Mouse (Mus musculus) hindbrain, embryonic 12.5 days (tissue): ENCODE results near the gene Bscl2. TPM values are rescaled to one million over a fixed set of nuclear protein-coding genes. Genes with fewer than 3 reads are reported as not detected.
"Not testable (repeated sequence)": the region's sequence is repeated elsewhere in the genome, so short reads cannot be mapped to it uniquely, and the experiment has no call there.

Experiments
- ATAC-seq: fragments of 200-750 bp; cut with Nextera tagmentation; 2 replicates; pipeline ENCODE4 v1.8.0; 2017; ENCODE audit warnings: moderate TSS enrichment; ENCODE audit not compliant: low FRiP score
- H3K27ac ChIP-seq: fragments of 300-500 bp; sonication (generic); 2 replicates; pipeline ENCODE4 v1.5.1; 2016; ENCODE audit warnings: mild to moderate bottlenecking
- H3K27me3 ChIP-seq: fragments of 300-500 bp; sonication (generic); 2 replicates; pipeline ENCODE4 v1.6.1; 2016; ENCODE audit warnings: mild to moderate bottlenecking
- H3K36me3 ChIP-seq: fragments of 300-500 bp; sonication (generic); 2 replicates; pipeline ENCODE4 v1.6.1; 2016; ENCODE audit warnings: mild to moderate bottlenecking
- H3K4me1 ChIP-seq: fragments of 300-500 bp; sonication (generic); 2 replicates; pipeline ENCODE4 v1.6.1; 2016
- H3K4me2 ChIP-seq: fragments of 300-500 bp; sonication (generic); replicated peaks from 2 replicates; pipeline ENCODE4 v1.6.1; 2016; ENCODE audit warnings: mild to moderate bottlenecking
- H3K4me3 ChIP-seq: fragments of 300-500 bp; sonication (generic); 2 replicates; pipeline ENCODE4 v1.5.1; 2016; ENCODE audit warnings: mild to moderate bottlenecking
- H3K9ac ChIP-seq: fragments of 300-500 bp; sonication (generic); 2 replicates; pipeline ENCODE4 v1.6.1; 2016; ENCODE audit warnings: mild to moderate bottlenecking, moderate library complexity
- H3K9me3 ChIP-seq: fragments of 300-500 bp; sonication (generic); replicated peaks from 2 replicates; pipeline ENCODE4 v1.6.1; 2016; ENCODE audit warnings: mild to moderate bottlenecking
- WGBS: fragments of 180-500 bp; shearing (Covaris S2); methylation state at CpG from one replicate; pipeline ENCODE4 v1.1.7; 2016; 5-methylcytosine and 5-hydroxymethylcytosine counted together
- polyA plus RNA-seq: library from polyadenylated mRNA; unstranded; fragments of >200 nt; fragmentation: Nextera tagmentation; extraction: Ambion mirVana; gene quantifications from 2 replicates; pipeline ENCODE4 v1.2.1, GENCODE M21; 2016

The Bscl2 gene
- polyA plus RNA-seq, 1 experiment from 2014 or later, result 66.1 TPM

GRCm38 (mm10) chr19:8817001-8817400, 20.3 kb upstream of the Bscl2 start:
- H3K4me1 ChIP-seq, result peaks cover 34% of the 10 kb centered on the region
- H3K27me3 ChIP-seq, result no peaks in the 10 kb centered on the region
- H3K9me3 ChIP-seq, result no peaks in the 10 kb centered on the region
- peak overlapping the region; percentile 37; the same call in 1 of the 2 replicates for H3K9ac ChIP-seq
- H3K4me3 ChIP-seq, result no peak overlapping the region; the same call in 1 of the 2 replicates
- peaks cover 41% of the 10 kb centered on the region for H3K36me3 ChIP-seq
- no peak for ATAC-seq
- no peak overlapping the region for H3K27ac ChIP-seq
- WGBS, result 81% methylated on average over 3 of the region's 3 CpGs
- peak overlapping the region; percentile 23 for H3K4me2 ChIP-seq

GRCm38 (mm10) chr19:8818301-8818798, 18.9 kb upstream of the Bscl2 start:
- no peaks in the 10 kb centered on the region for H3K27me3 ChIP-seq
- peak overlapping the region; percentile 89 for H3K9ac ChIP-seq
- H3K4me1 ChIP-seq, result peaks cover 48% of the 10 kb centered on the region
- H3K4me3 ChIP-seq, result peak overlapping the region; percentile 98
- H3K4me2 ChIP-seq, result peak overlapping the region; percentile 97
- no peaks in the 10 kb centered on the region for H3K9me3 ChIP-seq
- peaks cover 35% of the 10 kb centered on the region for H3K36me3 ChIP-seq
- peak overlapping the region; percentile 99 for H3K27ac ChIP-seq
- no peak for ATAC-seq
- 36% methylated on average over 14 of the region's 14 CpGs for WGBS

GRCm38 (mm10) chr19:8818801-8819595, 18.3 kb upstream of the Bscl2 start, which contains the start of gene Ttc9c:
Ttc9c (minus strand) TSS chr19:8819333.
- peak; percentile 96 for ATAC-seq
- Histone ChIP-seq H3K36me3 (peaks cover 34% of the 10 kb centered on the region), H3K27me3 (no peaks in the 10 kb centered on the region), H3K4me1 (peaks cover 48% of the 10 kb centered on the region), H3K27ac (peak within 1 kb of the TSS; percentile 99), H3K9me3 (no peaks in the 10 kb centered on the region), H3K4me3 (peak within 1 kb of the TSS; percentile 98), H3K9ac (peak within 1 kb of the TSS; percentile 98), H3K4me2 (peak within 1 kb of the TSS; percentile 97)
- under 1% methylated on average over 33 of the region's 33 CpGs for WGBS

- peak; percentile 97 for ATAC-seq
- H3K27me3 ChIP-seq, result no peaks in the 10 kb centered on the region
- WGBS, result under 1% methylated on average over 82 of the region's 83 CpGs
- H3K27ac ChIP-seq, result peak within 1 kb of the TSS; percentile 99
- H3K9me3 ChIP-seq, result no peaks in the 10 kb centered on the region
- peak within 1 kb of the TSS; percentile 97 for H3K4me2 ChIP-seq
- peaks cover 48% of the 10 kb centered on the region for H3K4me1 ChIP-seq
- H3K4me3 ChIP-seq, result peak within 1 kb of the TSS; percentile 98
- peak within 1 kb of the TSS; percentile 98 for H3K9ac ChIP-seq
- peaks cover 36% of the 10 kb centered on the region for H3K36me3 ChIP-seq
Measured at GRCm38 (mm10) chr19:8819596-8820423, 17.5 kb upstream of the Bscl2 start, which contains the start of gene Hnrnpul2. Hnrnpul2 (plus strand) TSS chr19:8820010.

GRCm38 (mm10) chr19:8820424-8820956, 16.8 kb upstream of the Bscl2 start:
- H3K4me3 ChIP-seq, result peak overlapping the region; percentile 98
- peak overlapping the region; percentile 98 for H3K9ac ChIP-seq
- H3K4me1 ChIP-seq, result peaks cover 44% of the 10 kb centered on the region
- no peaks in the 10 kb centered on the region for H3K9me3 ChIP-seq
- peak overlapping the region; percentile 99 for H3K27ac ChIP-seq
- peaks cover 36% of the 10 kb centered on the region for H3K36me3 ChIP-seq
- peak; percentile 24 for ATAC-seq
- peak overlapping the region; percentile 97 for H3K4me2 ChIP-seq
- no peaks in the 10 kb centered on the region for H3K27me3 ChIP-seq
- 1% methylated on average over 48 of the region's 48 CpGs for WGBS

DNA sequence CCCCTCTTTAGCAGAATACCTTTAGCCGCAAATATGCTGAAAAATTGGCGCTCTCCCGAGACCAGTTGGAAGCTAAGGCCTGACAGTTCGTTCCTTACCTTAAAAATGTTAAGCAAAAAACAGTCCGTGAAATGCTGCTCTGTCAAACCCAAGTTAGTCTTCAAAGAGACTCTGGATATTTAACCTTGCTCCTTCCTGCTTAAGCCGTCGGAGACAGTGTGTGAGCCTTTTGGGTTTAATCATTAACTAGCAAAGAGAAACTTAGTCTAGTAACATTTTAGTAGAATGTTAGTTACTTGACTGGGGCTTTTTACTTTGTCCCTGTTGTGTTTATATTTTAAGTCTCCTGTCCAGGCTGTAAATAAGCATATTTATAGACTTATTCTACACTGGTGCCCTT, 16.1 kb upstream of the Bscl2 start:
- Histone ChIP-seq H3K27ac (peak overlapping the region; percentile 99; the same call in 1 of the 2 replicates), H3K9ac (peak overlapping the region; percentile 98), H3K9me3 (no peaks in the 10 kb centered on the region), H3K4me2 (peak overlapping the region; percentile 97), H3K4me1 (peaks cover 40% of the 10 kb centered on the region), H3K27me3 (no peaks in the 10 kb centered on the region), H3K36me3 (peaks cover 39% of the 10 kb centered on the region), H3K4me3 (peak overlapping the region; percentile 98)
- no peak for ATAC-seq
- 1% methylated on average over 7 of the region's 7 CpGs for WGBS

DNA sequence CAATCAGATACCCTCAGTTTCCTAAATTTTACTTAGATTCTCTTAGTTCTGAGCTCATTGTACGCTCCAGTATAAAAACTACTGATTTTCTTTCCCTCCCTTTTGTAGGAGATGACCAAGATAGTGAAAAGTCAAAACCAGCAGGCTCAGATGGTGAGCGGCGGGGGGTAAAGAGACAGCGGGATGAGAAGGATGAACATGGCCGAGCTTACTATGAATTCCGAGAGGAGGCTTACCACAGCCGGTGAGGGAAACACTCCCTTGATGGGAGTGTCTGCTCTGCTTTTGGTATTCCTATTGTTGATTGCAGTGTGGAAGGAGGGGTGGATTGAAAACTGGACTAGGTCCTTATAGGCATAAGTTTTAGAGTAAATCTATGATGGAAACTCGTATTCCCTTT, 14.6 kb upstream of the Bscl2 start:
- H3K27me3 ChIP-seq, result no peaks in the 10 kb centered on the region
- no peak overlapping the region for H3K27ac ChIP-seq
- H3K9me3 ChIP-seq, result no peaks in the 10 kb centered on the region
- peaks cover 46% of the 10 kb centered on the region for H3K36me3 ChIP-seq
- ATAC-seq, result no peak
- H3K4me2 ChIP-seq, result peak overlapping the region; percentile 97
- peak overlapping the region; percentile 98 for H3K9ac ChIP-seq
- WGBS, result 69% methylated on average over 8 of the region's 8 CpGs
- H3K4me1 ChIP-seq, result peaks cover 28% of the 10 kb centered on the region
- H3K4me3 ChIP-seq, result peak overlapping the region; percentile 98

DNA sequence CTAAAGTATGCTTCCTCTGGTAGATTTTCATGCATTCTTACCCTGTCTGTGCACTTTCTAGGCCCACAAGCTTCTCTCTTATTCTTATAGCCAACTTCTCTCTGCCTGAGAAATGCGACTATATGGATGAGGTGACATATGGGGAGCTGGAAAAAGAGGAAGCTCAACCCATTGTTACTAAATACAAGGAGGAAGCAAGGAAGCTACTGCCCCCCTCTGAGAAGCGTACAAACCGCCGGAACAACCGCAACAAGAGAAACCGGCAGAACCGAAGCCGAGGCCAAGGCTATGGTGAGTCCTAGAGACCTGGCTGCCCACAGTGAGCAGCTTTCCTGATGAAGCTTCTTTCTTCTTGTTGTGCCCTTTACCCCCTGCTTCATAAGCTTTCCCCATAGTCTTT, 7.6 kb upstream of the Bscl2 start, which contains the start of gene AC129217.1:
AC129217.1 (plus strand) TSS at position 114 of the 400 bp plus-strand sequence.
- Histone ChIP-seq H3K4me3 (no peak within 1 kb of the TSS), H3K27me3 (no peaks in the 10 kb centered on the region), H3K27ac (no peak within 1 kb of the TSS), H3K9ac (no peak within 1 kb of the TSS), H3K4me1 (no peaks in the 10 kb centered on the region), H3K36me3 (peaks cover 93% of the 10 kb centered on the region), H3K9me3 (no peaks in the 10 kb centered on the region), H3K4me2 (no peak within 1 kb of the TSS)
- WGBS, result 92% methylated on average over 8 of the region's 8 CpGs
- ATAC-seq, result no peak

- no peaks in the 10 kb centered on the region for H3K9me3 ChIP-seq
- no peak for ATAC-seq
- no peak overlapping the region for H3K9ac ChIP-seq
- no peaks in the 10 kb centered on the region for H3K27me3 ChIP-seq
- H3K36me3 ChIP-seq, result peaks cover 93% of the 10 kb centered on the region
- no peak overlapping the region for H3K4me2 ChIP-seq
- H3K4me1 ChIP-seq, result no peaks in the 10 kb centered on the region
- no peak overlapping the region for H3K27ac ChIP-seq
- WGBS, result 93% methylated on average over 8 of the region's 8 CpGs
- H3K4me3 ChIP-seq, result no peak overlapping the region
Measured at GRCm38 (mm10) chr19:8830664-8831063, 6.6 kb upstream of the Bscl2 start.

DNA sequence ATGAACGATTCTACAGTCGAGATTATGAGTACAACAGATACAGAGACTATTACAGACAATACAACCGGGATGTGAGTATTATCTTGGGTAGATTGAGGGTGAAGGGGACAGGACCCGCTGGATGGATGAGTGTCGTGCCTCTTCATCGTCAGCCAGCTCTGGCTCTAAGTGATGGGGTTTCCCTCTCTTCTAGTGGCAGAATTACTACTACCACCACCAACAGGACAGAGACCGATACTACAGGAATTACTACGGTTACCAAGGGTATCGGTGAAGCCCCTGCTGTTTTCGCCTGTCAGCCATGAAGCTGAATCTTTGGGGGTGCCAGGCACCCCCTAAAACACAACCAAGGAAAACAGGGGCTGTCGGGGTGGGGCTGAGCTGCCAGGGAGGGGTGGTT, 6.0 kb upstream of the Bscl2 start:
- WGBS, result 83% methylated on average over 11 of the region's 11 CpGs
- 0 out of 2 replicates have a peak, but pooled peaks cover 1% of the 10 kb centered on the region for H3K4me1 ChIP-seq
- ATAC-seq, result no peak
- no peaks in the 10 kb centered on the region for H3K27me3 ChIP-seq
- H3K27ac ChIP-seq, result no peak overlapping the region
- no peak overlapping the region for H3K4me3 ChIP-seq
- H3K9ac ChIP-seq, result no peak overlapping the region
- no peaks in the 10 kb centered on the region for H3K9me3 ChIP-seq
- no peak overlapping the region for H3K4me2 ChIP-seq
- peaks cover 92% of the 10 kb centered on the region for H3K36me3 ChIP-seq

GRCm38 (mm10) chr19:8832971-8833370, 4.3 kb upstream of the Bscl2 start:
- no peaks in the 10 kb centered on the region for H3K27me3 ChIP-seq
- H3K4me2 ChIP-seq, result no peak overlapping the region
- peaks cover 78% of the 10 kb centered on the region for H3K36me3 ChIP-seq
- no peak overlapping the region for H3K4me3 ChIP-seq
- H3K4me1 ChIP-seq, result peaks cover 3% of the 10 kb centered on the region; the same call in 1 of the 2 replicates
- 96% methylated on average over 4 of the region's 4 CpGs for WGBS
- no peak overlapping the region for H3K27ac ChIP-seq
- no peak overlapping the region for H3K9ac ChIP-seq
- no peak for ATAC-seq
- no peaks in the 10 kb centered on the region for H3K9me3 ChIP-seq

GRCm38 (mm10) chr19:8836327-8836726, 940 bp upstream of the Bscl2 start:
- not testable (repeated sequence) for ATAC-seq, H3K9me3 ChIP-seq, H3K9ac ChIP-seq, H3K4me3 ChIP-seq, H3K4me2 ChIP-seq, H3K27me3 ChIP-seq
- peak overlapping the region; percentile 98; the same call in 1 of the 2 replicates for H3K27ac ChIP-seq
- WGBS, result 98% methylated on average over 10 of the region's 10 CpGs
- peaks cover 48% of the 10 kb centered on the region for H3K36me3 ChIP-seq
- peaks cover 28% of the 10 kb centered on the region for H3K4me1 ChIP-seq
